Mouse (Mus musculus): ENCODE data around the gene Retn. TPM values are rescaled to one million over a fixed set of nuclear protein-coding genes. Genes with fewer than 3 reads are reported as not detected.

Gene Retn
- polyA plus RNA-seq, 1 experiment, result 16.9 TPM

DNA sequence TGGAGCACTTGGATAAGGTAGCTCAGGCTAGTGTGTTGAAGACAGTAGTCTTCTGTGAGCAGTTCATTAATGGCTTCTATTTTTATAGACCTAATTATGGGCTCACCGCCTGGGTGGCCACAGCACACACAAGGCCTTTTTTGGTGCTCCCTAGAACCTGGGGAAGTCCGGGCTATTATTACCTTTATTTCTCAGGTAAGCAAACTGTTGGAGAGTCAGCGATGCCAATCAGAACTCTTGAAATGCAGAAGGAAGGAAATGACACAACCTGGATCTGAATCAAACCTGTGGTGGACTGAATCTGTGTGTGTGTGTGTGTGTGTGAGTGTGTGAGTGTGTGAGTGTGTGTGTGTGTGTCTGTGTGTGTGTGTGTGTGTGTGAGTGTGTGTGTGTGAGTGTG lies 38.6 kb downstream of the Retn start, which contains the start of gene Fcer2a:
Gene Fcer2a, minus strand, starts transcription at position 55 of the 400 bp plus-strand sequence.
- Histone ChIP-seq H3K36me3 (ENCODE audit: control insufficient read depth, insufficient read depth, low read length) (no peaks in the 10 kb centered on the region), H3K4me3 (ENCODE audit: control insufficient read depth, insufficient read depth, low read length) (no peak within 1 kb of the TSS), H3K27ac (ENCODE audit: control insufficient read depth, insufficient read depth, low read length) (no peak within 1 kb of the TSS), H3K27me3 (ENCODE audit: control insufficient read depth, insufficient read depth, low read length) (no peaks in the 10 kb centered on the region), H3K4me1 (replicated peaks; ENCODE audit: control insufficient read depth, insufficient read depth, low read length) (no peaks in the 10 kb centered on the region)
- no peak for DNase-seq
- WGBS, result 50% methylated on average over 3 of the region's 3 CpGs
- TF ChIP-seq CTCF (IDR thresholded peaks at IDR 0.05; ENCODE audit: borderline replicate concordance, control insufficient read depth, extremely low read depth, insufficient read depth, low read length, poor library complexity) (no peak), POLR2A (IDR thresholded peaks at IDR 0.05; ENCODE audit: control insufficient read depth, extremely low read depth, insufficient read depth, low read length, poor library complexity) (no peak)

- Histone ChIP-seq H3K27me3 (ENCODE audit: control insufficient read depth, insufficient read depth, low read length) (no peaks in the 10 kb centered on the region), H3K4me1 (replicated peaks; ENCODE audit: control insufficient read depth, insufficient read depth, low read length) (no peaks in the 10 kb centered on the region), H3K27ac (ENCODE audit: control insufficient read depth, insufficient read depth, low read length) (no peak overlapping the region), H3K4me3 (ENCODE audit: control insufficient read depth, insufficient read depth, low read length) (no peak overlapping the region), H3K36me3 (ENCODE audit: control insufficient read depth, insufficient read depth, low read length) (no peaks in the 10 kb centered on the region)
- DNase-seq, result no peak
- TF ChIP-seq CTCF (IDR thresholded peaks at IDR 0.05; ENCODE audit: borderline replicate concordance, control insufficient read depth, extremely low read depth, insufficient read depth, low read length, poor library complexity), result no peak
- no peak for TF ChIP-seq POLR2A (IDR thresholded peaks at IDR 0.05; ENCODE audit: control insufficient read depth, extremely low read depth, insufficient read depth, low read length, poor library complexity)
- WGBS, result 100% methylated on average over 1 of the region's 1 CpGs
These were observed 45.9 kb downstream of the Retn start for GRCm38 (mm10) chr8:3701491-3701890.

DNA sequence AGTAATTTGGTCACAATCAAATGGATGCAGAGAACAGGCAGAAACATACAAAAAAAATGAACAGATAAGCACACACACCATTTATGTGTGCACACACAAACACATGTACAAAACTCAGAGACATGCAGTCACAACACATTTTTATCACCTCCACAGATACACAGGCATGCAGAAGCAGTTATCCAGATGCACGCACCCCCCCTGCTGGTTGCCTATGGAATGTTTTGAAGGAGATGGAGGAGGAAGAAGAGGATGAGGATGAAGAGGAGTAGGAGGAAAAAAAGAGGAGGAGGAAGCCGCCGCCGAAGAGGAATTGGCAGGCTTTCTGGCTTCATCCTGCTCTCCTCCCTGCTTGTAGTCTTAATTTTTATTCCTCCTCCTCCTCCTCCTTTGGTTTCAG lies 50.1 kb downstream of the Retn start:
- WGBS, result 65% methylated on average over 4 of the region's 4 CpGs
- Histone ChIP-seq H3K27ac (ENCODE audit: control insufficient read depth, insufficient read depth, low read length) (no peak overlapping the region), H3K27me3 (ENCODE audit: control insufficient read depth, insufficient read depth, low read length) (no peaks in the 10 kb centered on the region), H3K36me3 (ENCODE audit: control insufficient read depth, insufficient read depth, low read length) (no peaks in the 10 kb centered on the region), H3K4me1 (replicated peaks; ENCODE audit: control insufficient read depth, insufficient read depth, low read length) (peaks cover 6% of the 10 kb centered on the region; the same call in 1 of the 2 replicates), H3K4me3 (ENCODE audit: control insufficient read depth, insufficient read depth, low read length) (no peak overlapping the region)
- TF ChIP-seq CTCF (IDR thresholded peaks at IDR 0.05; ENCODE audit: borderline replicate concordance, control insufficient read depth, extremely low read depth, insufficient read depth, low read length, poor library complexity) (no peak), POLR2A (IDR thresholded peaks at IDR 0.05; ENCODE audit: control insufficient read depth, extremely low read depth, insufficient read depth, low read length, poor library complexity) (no peak)
- DNase-seq, result peak; percentile 25

GRCm38 (mm10) chr8:3707611-3708010 lies 52.0 kb downstream of the Retn start:
- 74% methylated on average over 7 of the region's 7 CpGs for WGBS
- no peak overlapping the region for H3K27ac ChIP-seq (ENCODE audit: control insufficient read depth, insufficient read depth, low read length)
- no peak for DNase-seq
- peaks cover 12% of the 10 kb centered on the region for H3K4me1 ChIP-seq (replicated peaks; ENCODE audit: control insufficient read depth, insufficient read depth, low read length)
- H3K36me3 ChIP-seq (ENCODE audit: control insufficient read depth, insufficient read depth, low read length), result no peaks in the 10 kb centered on the region
- H3K27me3 ChIP-seq (ENCODE audit: control insufficient read depth, insufficient read depth, low read length), result no peaks in the 10 kb centered on the region
- no peak for TF ChIP-seq POLR2A (IDR thresholded peaks at IDR 0.05; ENCODE audit: control insufficient read depth, extremely low read depth, insufficient read depth, low read length, poor library complexity)
- no peak for TF ChIP-seq CTCF (IDR thresholded peaks at IDR 0.05; ENCODE audit: borderline replicate concordance, control insufficient read depth, extremely low read depth, insufficient read depth, low read length, poor library complexity)
- no peak overlapping the region for H3K4me3 ChIP-seq (ENCODE audit: control insufficient read depth, insufficient read depth, low read length)

Other genes with a start within 250 kb of the Retn start
- 3.1 TPM in 2 replicates for gene Pex11g, start 188.1 kb upstream of the Retn start, polyA plus RNA-seq (2012; rRNA removed)
- 0.20 TPM in 1 of 2 replicates, not detected in the other for gene Tex45, start 184.9 kb upstream of the Retn start, polyA plus RNA-seq (2012; rRNA removed)
- 75.9 and 76.7 TPM in 2 replicates for gene Zfp358, start 162.6 kb upstream of the Retn start, polyA plus RNA-seq (2012; rRNA removed)
- 312 and 481 TPM in 2 replicates for gene Mcoln1, start 155.3 kb upstream of the Retn start, polyA plus RNA-seq (2012; rRNA removed)
- 56.1 and 61.6 TPM in 2 replicates for gene Pnpla6, start 140.4 kb upstream of the Retn start, polyA plus RNA-seq (2012; rRNA removed)
- not detected in 2 replicates for gene C330021F23Rik, start 87.8 kb upstream of the Retn start, polyA plus RNA-seq (2012; rRNA removed)
- 2.6 and 2.7 TPM in 2 replicates for gene Camsap3, start 68.5 kb upstream of the Retn start, polyA plus RNA-seq (2012; rRNA removed)
- gene Xab2, start 34.5 kb upstream of the Retn start, polyA plus RNA-seq (2012; rRNA removed), result 128 and 133 TPM in 2 replicates
- 4.7 and 6.9 TPM in 2 replicates for gene Pet100, start 34.2 kb upstream of the Retn start, polyA plus RNA-seq (2012; rRNA removed)
- 0.34 and 0.84 TPM in 2 replicates for gene Pcp2, start 30.2 kb upstream of the Retn start, polyA plus RNA-seq (2012; rRNA removed)
- gene Stxbp2, start 24.8 kb upstream of the Retn start, polyA plus RNA-seq (2012; rRNA removed), result 260 and 262 TPM in 2 replicates
- 1.2 and 2.1 TPM in 2 replicates for gene Mcemp1, start 10.0 kb downstream of the Retn start, polyA plus RNA-seq (2012; rRNA removed)
- 9.8 and 14.0 TPM in 2 replicates for gene Fcor, start 16.6 kb downstream of the Retn start, polyA plus RNA-seq (2012; rRNA removed)
- gene Trappc5, start 20.5 kb downstream of the Retn start, polyA plus RNA-seq (2012; rRNA removed), result 42.3 and 46.4 TPM in 2 replicates
- gene Fcer2a, start 38.4 kb downstream of the Retn start, polyA plus RNA-seq (2012; rRNA removed), result 5.8 and 8.0 TPM in 2 replicates
- gene Clec4g, start 64.9 kb downstream of the Retn start, polyA plus RNA-seq (2012; rRNA removed), result 0.09 TPM in 1 of 2 replicates, not detected in the other
- 0.89 and 2.2 TPM in 2 replicates for gene Cd209a, start 93.2 kb downstream of the Retn start, polyA plus RNA-seq (2012; rRNA removed)
- gene Cd209e, start 198.5 kb downstream of the Retn start, polyA plus RNA-seq (2012; rRNA removed), result 0.60 and 0.81 TPM in 2 replicates
- gene Cd209d, start 222.8 kb downstream of the Retn start, polyA plus RNA-seq (2012; rRNA removed), result 3.1 and 4.3 TPM in 2 replicates